Mouse (Mus musculus): ENCODE measurements at regions not wholly inside any gene's neighbourhood (a gene's known extent, or its start where the extent isn't known, plus 50 kb on each side); places are given as distances from the start of the nearest gene placed in this dataset.

DNA sequence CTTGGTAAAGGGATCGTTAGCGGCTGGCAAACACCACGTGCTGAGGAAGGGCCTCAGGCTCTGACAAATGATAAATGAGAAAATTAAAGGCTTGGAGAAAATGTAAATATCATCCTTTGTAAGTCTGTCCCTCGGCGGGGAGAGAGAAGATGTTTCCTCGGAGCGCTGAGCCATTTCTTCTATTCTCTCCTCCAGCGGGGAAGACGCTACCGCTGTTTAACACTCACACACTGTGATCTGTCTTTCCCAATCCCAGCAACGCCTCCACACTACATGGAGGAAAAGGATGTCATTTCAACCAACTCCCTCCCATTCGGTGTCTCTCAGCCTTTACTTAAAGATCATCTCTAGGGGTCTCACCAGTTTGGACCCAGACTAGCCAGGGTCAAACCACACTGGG is 239.0 kb downstream of the Prex1 start:
- TF ChIP-seq POLR2A (IDR thresholded peaks at IDR 0.05; ENCODE audit: insufficient read depth, low read depth, low read length) (no peak), CTCF (IDR thresholded peaks at IDR 0.05) (no peak)

Data from heart, adult 2 months (tissue).